ENCODE assay signal across 19 mouse cellular contexts in the genomic region with DNA sequence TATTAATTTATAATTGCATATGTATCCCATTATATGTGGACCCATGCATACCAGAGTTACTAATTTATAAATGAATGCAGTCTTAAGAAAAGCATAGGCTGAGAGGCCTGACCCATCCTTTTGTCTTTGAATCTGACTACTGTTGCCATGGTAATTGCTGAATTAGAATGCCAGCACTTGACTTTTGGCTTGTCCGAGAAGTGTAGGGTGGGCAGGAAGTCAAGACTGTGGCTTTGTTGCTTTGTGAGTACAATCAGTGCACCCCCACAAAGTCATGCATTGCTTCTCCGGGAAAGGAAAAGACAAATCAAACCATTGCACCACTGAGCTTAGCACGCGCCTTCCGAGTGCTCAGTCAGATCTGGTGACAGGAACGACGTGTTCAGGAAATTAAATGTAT. TPM values are rescaled to one million over a fixed set of nuclear protein-coding genes. Genes with fewer than 3 reads are reported as not detected.
A peak's percentile ranks its signal among the peaks of the same experiment; 100 is the strongest.
DNase-seq lines count a peak whose midpoint lies in the region; ATAC-seq and TF ChIP-seq lines count a peak whose summit lies in the region.
"Had no signal": no experiment of that assay in that cellular context is flagged by ENCODE, and none has a peak within 500 bp of the region (broad histone marks: within the 10 kb centered on the region; RNA-seq: fewer than 3 reads in every experiment).

No protein-coding gene starts in this region.

- no peak overlapping the region for H3K27ac ChIP-seq in hindbrain, embryonic 10.5 days
- no peak overlapping the region for H3K27ac ChIP-seq in hindbrain, embryonic 12.5 days
- no peak overlapping the region for H3K27ac ChIP-seq in midbrain, postnatal 0 days (ENCODE audit: low read depth, low read length)
- no peak overlapping the region for H3K27ac ChIP-seq in midbrain, embryonic 14.5 days (replicated peaks; ENCODE audit: low read depth, low read length)
- H3K27ac ChIP-seq in forebrain, embryonic 14.5 days (ENCODE audit: low read depth, low read length) = no peak overlapping the region
- H3K27ac ChIP-seq: embryonic facial prominence, embryonic 12.5 days; heart, embryonic 10.5 days had no signal

- peak; percentile 42 for DNase-seq in hindbrain, embryonic 10.5 days (ENCODE audit: low spot score)
- peak; percentile 24 for DNase-seq in midbrain, postnatal 0 days (ENCODE audit: low spot score)
- DNase-seq in midbrain, embryonic 14.5 days = no peak
- DNase-seq in embryo, embryonic 11 days = peak; percentile 14
- no peak for DNase-seq in forebrain, embryonic 14.5 days (ENCODE audit: low spot score)
- no peak for DNase-seq in kidney, adult 8-10 months
- DNase-seq: adrenal gland, postnatal 10 days; cerebellum, adult 11 months; cerebellum, adult 8-10 months; cerebellum, postnatal 25 days; gastrocnemius, postnatal 10 days; heart, adult 18-20 months; heart, postnatal 10 days; heart, postnatal 4 days had no signal

- ATAC-seq in hindbrain, embryonic 12.5 days (ENCODE audit: low FRiP score) = no peak
- no peak for ATAC-seq in midbrain, postnatal 0 days (ENCODE audit: low FRiP score)
- no peak for ATAC-seq in midbrain, embryonic 14.5 days (ENCODE audit: low FRiP score, low TSS enrichment)
- ATAC-seq in forebrain, embryonic 14.5 days = no peak
- ATAC-seq: forebrain, embryonic 16.5 days; intestine, embryonic 16.5 days had no signal

- 53% methylated on average over 7 of the region's 7 CpGs for WGBS in hindbrain, embryonic 10.5 days
- 58% methylated on average over 7 of the region's 7 CpGs for WGBS in hindbrain, embryonic 12.5 days
- WGBS in midbrain, postnatal 0 days = 55% methylated on average over 7 of the region's 7 CpGs
- WGBS in midbrain, embryonic 14.5 days = 45% methylated on average over 7 of the region's 7 CpGs
- 92% methylated on average over 7 of the region's 7 CpGs for WGBS in forebrain, embryonic 14.5 days

- H3K9me3 ChIP-seq in hindbrain, embryonic 10.5 days = peaks cover 16% of the 10 kb centered on the region; the same call in 1 of the 2 replicates
- H3K9me3 ChIP-seq in hindbrain, embryonic 12.5 days (replicated peaks) = peaks cover 6% of the 10 kb centered on the region
- H3K9me3 ChIP-seq in midbrain, postnatal 0 days (ENCODE audit: low read length) = no peaks in the 10 kb centered on the region
- peaks cover 8% of the 10 kb centered on the region for H3K9me3 ChIP-seq in midbrain, embryonic 14.5 days (ENCODE audit: control insufficient read depth, low read length)
- H3K9me3 ChIP-seq in forebrain, embryonic 14.5 days (replicated peaks; ENCODE audit: control insufficient read depth, low read length) = 0 out of 2 replicates have a peak, but pooled peaks cover 6% of the 10 kb centered on the region
- H3K9me3 ChIP-seq: heart, embryonic 10.5 days had no signal

- peaks cover 9% of the 10 kb centered on the region for H3K4me1 ChIP-seq in hindbrain, embryonic 10.5 days (replicated peaks)
- H3K4me1 ChIP-seq in hindbrain, embryonic 12.5 days = no peaks in the 10 kb centered on the region
- no peaks in the 10 kb centered on the region for H3K4me1 ChIP-seq in midbrain, postnatal 0 days (ENCODE audit: insufficient read depth, low read length)
- 0 out of 2 replicates have a peak, but pooled peaks cover 4% of the 10 kb centered on the region for H3K4me1 ChIP-seq in midbrain, embryonic 14.5 days (ENCODE audit: control insufficient read depth, insufficient read depth, low read length)
- no peaks in the 10 kb centered on the region for H3K4me1 ChIP-seq in forebrain, embryonic 14.5 days (ENCODE audit: control insufficient read depth, insufficient read depth, low read length)
- H3K4me1 ChIP-seq: embryonic facial prominence, embryonic 12.5 days had no signal

- H3K4me3 ChIP-seq in hindbrain, embryonic 10.5 days = no peak overlapping the region
- H3K4me3 ChIP-seq in hindbrain, embryonic 12.5 days = no peak overlapping the region
- H3K4me3 ChIP-seq in midbrain, postnatal 0 days (ENCODE audit: low read depth, low read length) = no peak overlapping the region
- no peak overlapping the region for H3K4me3 ChIP-seq in midbrain, embryonic 14.5 days (replicated peaks; ENCODE audit: low read depth, low read length)
- H3K4me3 ChIP-seq in forebrain, embryonic 14.5 days (ENCODE audit: low read depth, low read length) = no peak overlapping the region
- H3K4me3 ChIP-seq: embryonic facial prominence, embryonic 12.5 days; heart, embryonic 10.5 days had no signal

- TF ChIP-seq CTCF in midbrain, postnatal 0 days (IDR thresholded peaks at IDR 0.05) = no peak

- H3K9ac ChIP-seq in hindbrain, embryonic 12.5 days = no peak overlapping the region
- H3K9ac ChIP-seq in midbrain, postnatal 0 days (replicated peaks; ENCODE audit: low read length, poor library complexity, severe bottlenecking) = no peak overlapping the region
- no peak overlapping the region for H3K9ac ChIP-seq in midbrain, embryonic 14.5 days (replicated peaks; ENCODE audit: low read length)
- H3K9ac ChIP-seq in forebrain, embryonic 14.5 days (ENCODE audit: low read length) = no peak overlapping the region
- H3K9ac ChIP-seq: embryonic facial prominence, embryonic 12.5 days had no signal

- H3K36me3 ChIP-seq in hindbrain, embryonic 10.5 days = peaks cover 37% of the 10 kb centered on the region
- peaks cover 25% of the 10 kb centered on the region for H3K36me3 ChIP-seq in hindbrain, embryonic 12.5 days
- peaks cover 16% of the 10 kb centered on the region for H3K36me3 ChIP-seq in midbrain, postnatal 0 days (ENCODE audit: insufficient read depth, low read length)
- peaks cover 17% of the 10 kb centered on the region for H3K36me3 ChIP-seq in midbrain, embryonic 14.5 days (ENCODE audit: control insufficient read depth, insufficient read depth, low read length)
- H3K36me3 ChIP-seq in forebrain, embryonic 14.5 days (ENCODE audit: control insufficient read depth, insufficient read depth, low read length) = peaks cover 22% of the 10 kb centered on the region; the same call in 1 of the 2 replicates

- no peak overlapping the region for H3K4me2 ChIP-seq in hindbrain, embryonic 12.5 days (replicated peaks)
- H3K4me2 ChIP-seq in midbrain, postnatal 0 days (ENCODE audit: low read depth, low read length, poor library complexity, severe bottlenecking) = no peak overlapping the region
- no peak overlapping the region for H3K4me2 ChIP-seq in midbrain, embryonic 14.5 days (ENCODE audit: low read length)
- no peak overlapping the region for H3K4me2 ChIP-seq in forebrain, embryonic 14.5 days (ENCODE audit: low read length)
- H3K4me2 ChIP-seq: embryonic facial prominence, embryonic 12.5 days had no signal

- H3K27me3 ChIP-seq in hindbrain, embryonic 10.5 days (ENCODE audit: insufficient read depth, poor library complexity, severe bottlenecking) = peaks cover 7% of the 10 kb centered on the region; the same call in 1 of the 2 replicates
- 0 out of 2 replicates have a peak, but pooled peaks cover 2% of the 10 kb centered on the region for H3K27me3 ChIP-seq in hindbrain, embryonic 12.5 days
- no peaks in the 10 kb centered on the region for H3K27me3 ChIP-seq in midbrain, postnatal 0 days (ENCODE audit: insufficient read depth, low read length)
- no peaks in the 10 kb centered on the region for H3K27me3 ChIP-seq in midbrain, embryonic 14.5 days (ENCODE audit: control insufficient read depth, insufficient read depth, low read length)
- H3K27me3 ChIP-seq in forebrain, embryonic 14.5 days (replicated peaks; ENCODE audit: control insufficient read depth, insufficient read depth, low read length) = no peaks in the 10 kb centered on the region
- H3K27me3 ChIP-seq: embryonic facial prominence, embryonic 12.5 days had no signal

RNA-seq across cellular contexts. Expression of gene Camkmt, which starts 11.4 kb away (rescaled TPM):
- polyA plus RNA-seq in hindbrain, embryonic 10.5 days (2016; fragmentation: Nextera tagmentation; extraction: Ambion mirVana) = 13.6 and 14.1 TPM in 2 replicates
- polyA plus RNA-seq in hindbrain, embryonic 12.5 days (2016; fragmentation: Nextera tagmentation; extraction: Ambion mirVana) = 13.6 and 14.3 TPM in 2 replicates
- 6.1 and 12.6 TPM in 2 replicates for total RNA-seq in midbrain, postnatal 0 days (2014; rRNA removed)
- polyA plus RNA-seq in midbrain, postnatal 0 days (2015; fragmentation: Nextera tagmentation; extraction: Ambion mirVana) = 21.4 and 21.5 TPM in 2 replicates
- 19.4 and 20.8 TPM in 2 replicates for polyA plus RNA-seq in midbrain, embryonic 14.5 days (2014; fragmentation: Nextera tagmentation; extraction: Ambion mirVana)
- polyA plus RNA-seq in forebrain, embryonic 14.5 days (2014; fragmentation: Nextera tagmentation; extraction: Ambion mirVana) = 15.9 and 19.1 TPM in 2 replicates

RNA-seq across cellular contexts. Expression of gene Prepl, which starts 11.7 kb away (rescaled TPM):
- polyA plus RNA-seq in hindbrain, embryonic 10.5 days (2016; fragmentation: Nextera tagmentation; extraction: Ambion mirVana) = 32.1 and 42.3 TPM in 2 replicates
- polyA plus RNA-seq in hindbrain, embryonic 12.5 days (2016; fragmentation: Nextera tagmentation; extraction: Ambion mirVana) = 60.6 and 74.1 TPM in 2 replicates
- 111 and 149 TPM in 2 replicates for total RNA-seq in midbrain, postnatal 0 days (2014; rRNA removed)
- 150 and 151 TPM in 2 replicates for polyA plus RNA-seq in midbrain, postnatal 0 days (2015; fragmentation: Nextera tagmentation; extraction: Ambion mirVana)
- 97.7 and 129 TPM in 2 replicates for polyA plus RNA-seq in midbrain, embryonic 14.5 days (2014; fragmentation: Nextera tagmentation; extraction: Ambion mirVana)
- polyA plus RNA-seq in forebrain, embryonic 14.5 days (2014; fragmentation: Nextera tagmentation; extraction: Ambion mirVana) = 83.7 and 96.6 TPM in 2 replicates

Comparison
In these comparisons a context has a peak if more than half of its experiments do, and no peak if none do; other contexts are left out.
1. DNase-seq: peak in hindbrain, embryonic 10.5 days (single experiment), midbrain, postnatal 0 days (single experiment) and embryo, embryonic 11 days (single experiment); none in midbrain, embryonic 14.5 days (single experiment), forebrain, embryonic 14.5 days (single experiment) and kidney, adult 8-10 months (0 of 2).